Mouse (Mus musculus) liver, embryonic 14.5 days (tissue): ENCODE data around the gene Agbl4. TPM values are rescaled to one million over a fixed set of nuclear protein-coding genes. Genes with fewer than 3 reads are reported as not detected.

Experiments used
- ATAC-seq: fragments of 200-750 bp; cut with Nextera tagmentation; 2 replicates; pipeline ENCODE4 v1.8.0; 2017; ENCODE audit warnings: moderate number of reproducible peaks, mild to moderate bottlenecking, moderate library complexity; ENCODE audit not compliant: insufficient read depth
- DNase-seq, 3 experiments: peaks; one replicate each; pipeline ENCODE4 v3.0.0-alpha.2; 2012 to 2013; ENCODE audit warnings: low read depth in 3 of 3, low spot score in 3 of 3
- H3K27ac ChIP-seq: fragments of 300-500 bp; sonication (generic); 2 replicates; pipeline ENCODE4 v1.5.1; 2014; ENCODE audit warnings: moderate library complexity, mild to moderate bottlenecking, control low read depth, inconsistent platforms
- H3K27me3 ChIP-seq: fragments of 300-500 bp; sonication (generic); 2 replicates; pipeline ENCODE4 v1.6.1; 2014; ENCODE audit warnings: mild to moderate bottlenecking, low read length, moderate library complexity; ENCODE audit not compliant: control insufficient read depth, insufficient read depth
- H3K36me3 ChIP-seq: fragments of 300-500 bp; sonication (generic); replicated peaks from 2 replicates; pipeline ENCODE4 v1.6.1; 2014; ENCODE audit warnings: low read depth; ENCODE audit not compliant: control insufficient read depth, insufficient read depth
- H3K4me1 ChIP-seq, 2 experiments: fragments of 200-500 bp in 1 of 2; fragments of 300-500 bp in 1 of 2; sonication (generic) in 1 of 2; replicated peaks; 2 replicates each; pipeline ENCODE4 v1.6.1; 2012 to 2014; ENCODE audit warnings: antibody characterized with exemption in 1 of 2, inconsistent platforms in 1 of 2, low read length in 1 of 2; ENCODE audit not compliant: control insufficient read depth in 2 of 2, insufficient read depth in 2 of 2
- H3K4me2 ChIP-seq: fragments of 300-500 bp; sonication (generic); 2 replicates; pipeline ENCODE4 v1.6.1; 2014; ENCODE audit warnings: low read depth, mild to moderate bottlenecking, control low read depth, moderate library complexity
- H3K4me3 ChIP-seq, 2 experiments: fragments of 200-500 bp in 1 of 2; fragments of 300-500 bp in 1 of 2; sonication (generic) in 1 of 2; 2 replicates each; pipeline ENCODE4 v1.5.1; 2012 to 2014; ENCODE audit warnings: low read depth in 2 of 2, low read length in 2 of 2, mild to moderate bottlenecking in 2 of 2, control low read depth in 1 of 2, inconsistent platforms in 1 of 2, moderate library complexity in 1 of 2; ENCODE audit not compliant: insufficient read depth in 1 of 2
- H3K9ac ChIP-seq: fragments of 300-500 bp; sonication (generic); replicated peaks from 2 replicates; pipeline ENCODE4 v1.6.1; 2014; ENCODE audit warnings: mild to moderate bottlenecking, control low read depth, moderate library complexity
- H3K9me3 ChIP-seq: fragments of 300-500 bp; sonication (generic); 2 replicates; pipeline ENCODE4 v1.6.1; 2016; ENCODE audit warnings: low read length, mixed read lengths; ENCODE audit not compliant: control insufficient read depth
- CTCF ChIP-seq: IDR thresholded peaks from 2 replicates; pipeline ENCODE4 v1.5.1; 2016; ENCODE audit warnings: antibody characterized with exemption, low read depth, control low read depth
- EP300 ChIP-seq: IDR thresholded peaks from 2 replicates; pipeline ENCODE4 v1.6.1; 2016; ENCODE audit warnings: antibody characterized with exemption, low read depth
- WGBS: fragments of 180-500 bp; shearing (Covaris S2); extraction: QIAGEN DNeasy Blood & Tissue Kit; methylation state at CpG from one replicate; pipeline ENCODE4 v1.1.7; 2014; ENCODE audit not compliant: insufficient replicate concordance; 5-methylcytosine and 5-hydroxymethylcytosine counted together
- polyA plus RNA-seq, 2 experiments: library from polyadenylated mRNA; depleted of rRNA in 1 of 2; stranded (reverse) in 1 of 2; unstranded in 1 of 2; fragments of >200 nt; fragmentation: Nextera tagmentation in 1 of 2; extraction: Ambion mirVana in 1 of 2; gene quantifications; 2 replicates each; pipeline versions ENCODE4 v1.2.1 to v1.2.3; 2012 to 2014

Gene Agbl4
- polyA plus RNA-seq, 2 experiments = not detected

DNA sequence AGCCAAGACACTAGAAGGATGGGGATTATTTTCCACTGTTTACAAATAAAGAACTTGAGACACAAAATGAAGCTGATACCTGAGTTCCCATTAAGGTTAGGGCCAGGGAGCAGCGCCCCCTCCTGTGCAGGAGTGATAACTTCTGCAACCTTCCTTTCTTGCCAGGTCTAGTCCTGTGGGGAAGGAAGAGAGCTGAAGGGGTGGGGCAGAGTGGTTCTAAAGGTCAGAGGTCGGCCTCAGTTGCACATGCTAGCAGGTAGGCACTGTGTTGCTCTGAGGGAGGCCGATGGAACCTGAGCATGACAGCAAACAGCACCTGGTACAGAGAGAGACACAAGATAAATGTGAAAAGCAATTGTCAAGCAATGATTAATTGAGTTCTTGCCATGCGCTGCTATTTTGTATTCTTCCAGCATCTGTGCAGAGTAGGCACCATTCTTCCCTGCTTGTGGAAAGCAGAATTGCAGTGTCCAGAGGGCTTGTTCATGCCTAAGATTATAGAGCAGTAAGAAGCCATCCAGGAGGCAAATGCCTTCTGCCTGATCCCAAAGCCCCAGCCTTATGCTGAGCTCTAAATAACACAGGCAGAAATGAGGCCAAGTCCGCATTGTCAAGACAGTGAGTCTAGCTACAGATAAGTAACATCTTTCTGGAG is 1096.4 kb downstream of the Agbl4 start:
- TF ChIP-seq CTCF (peak; percentile 48), EP300 (no peak)
- DNase-seq = no peak
- H3K36me3 ChIP-seq = no peaks in the 10 kb centered on the region
- H3K9ac ChIP-seq = no peak overlapping the region
- H3K27ac ChIP-seq = no peak overlapping the region
- no peak overlapping the region for H3K4me3 ChIP-seq
- H3K4me2 ChIP-seq = no peak overlapping the region
- H3K9me3 ChIP-seq = no peaks in the 10 kb centered on the region
- no peaks in the 10 kb centered on the region for H3K27me3 ChIP-seq
- H3K4me1 ChIP-seq = peaks cover 0 to 8% of the 10 kb centered on the region in 2 experiments; a peak in 2 of 4 replicates
- ATAC-seq = no peak
- WGBS = 49% methylated on average over 5 of the region's 5 CpGs

DNA sequence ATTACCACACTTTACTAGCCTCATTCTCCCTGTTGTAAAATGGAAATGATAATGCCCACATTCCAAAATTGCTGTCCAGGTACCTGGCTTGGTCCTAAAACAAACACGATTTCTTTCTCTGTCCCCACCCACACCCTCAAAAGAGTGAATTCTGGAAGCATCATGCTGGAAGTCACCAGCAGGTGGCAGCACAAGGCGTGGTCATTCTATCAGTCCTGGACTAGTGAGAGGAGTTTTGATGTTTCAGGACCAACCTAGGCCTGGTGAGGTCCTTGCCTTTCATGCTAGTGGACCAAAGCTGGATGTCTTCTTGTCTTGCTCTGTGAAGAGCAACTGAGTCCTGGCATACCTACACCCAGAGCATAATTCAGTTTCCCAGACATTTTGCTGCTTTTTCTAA is 1098.5 kb downstream of the Agbl4 start:
- H3K4me1 ChIP-seq = peaks cover 14 to 21% of the 10 kb centered on the region in 2 experiments
- ATAC-seq = peak; percentile 44; the same call in 1 of the 2 replicates
- no peak for TF ChIP-seq EP300
- peak; percentile 93 for TF ChIP-seq CTCF

DNA sequence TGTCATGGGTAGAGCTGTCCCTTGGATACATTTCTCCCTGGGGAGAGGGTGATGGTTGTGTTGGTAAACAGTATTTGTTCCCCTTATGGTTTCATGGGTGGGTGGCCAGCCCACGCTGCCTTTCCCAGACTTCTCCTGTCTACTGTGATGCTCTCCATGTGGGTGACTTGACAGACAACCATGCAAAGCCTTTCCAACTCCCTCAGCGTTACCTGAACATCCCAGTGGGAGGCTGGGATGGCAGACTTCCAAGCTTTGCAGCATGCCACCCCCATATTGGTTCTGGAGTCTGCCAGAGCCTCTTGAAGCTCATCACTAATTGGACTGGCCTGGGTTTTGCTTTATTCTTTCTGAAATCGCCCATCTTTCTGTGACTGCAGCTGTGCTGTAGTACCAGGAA is 1101.3 kb downstream of the Agbl4 start:
- Histone ChIP-seq H3K4me1 (peaks cover 38 to 41% of the 10 kb centered on the region in 2 experiments), H3K9ac (no peak overlapping the region), H3K4me3 (no peak overlapping the region), H3K36me3 (no peaks in the 10 kb centered on the region), H3K4me2 (no peak overlapping the region), H3K27ac (no peak overlapping the region), H3K27me3 (no peaks in the 10 kb centered on the region), H3K9me3 (no peaks in the 10 kb centered on the region)
- TF ChIP-seq EP300 (no peak), CTCF (no peak)
- no peak for ATAC-seq
- 53% methylated on average over 3 of the region's 3 CpGs for WGBS
- DNase-seq = no peak

More for the DNA sequence above, 1098.5 kb downstream of the Agbl4 start:
- no peak overlapping the region for H3K27ac ChIP-seq
- DNase-seq = peak in 2 of 3 experiments; percentile 38 to 43
- 3% methylated on average over 2 of the region's 2 CpGs for WGBS
- no peak overlapping the region for H3K4me2 ChIP-seq
- no peaks in the 10 kb centered on the region for H3K27me3 ChIP-seq
- no peak overlapping the region for H3K9ac ChIP-seq
- H3K4me3 ChIP-seq = no peak overlapping the region
- no peaks in the 10 kb centered on the region for H3K36me3 ChIP-seq
- no peaks in the 10 kb centered on the region for H3K9me3 ChIP-seq

DNA sequence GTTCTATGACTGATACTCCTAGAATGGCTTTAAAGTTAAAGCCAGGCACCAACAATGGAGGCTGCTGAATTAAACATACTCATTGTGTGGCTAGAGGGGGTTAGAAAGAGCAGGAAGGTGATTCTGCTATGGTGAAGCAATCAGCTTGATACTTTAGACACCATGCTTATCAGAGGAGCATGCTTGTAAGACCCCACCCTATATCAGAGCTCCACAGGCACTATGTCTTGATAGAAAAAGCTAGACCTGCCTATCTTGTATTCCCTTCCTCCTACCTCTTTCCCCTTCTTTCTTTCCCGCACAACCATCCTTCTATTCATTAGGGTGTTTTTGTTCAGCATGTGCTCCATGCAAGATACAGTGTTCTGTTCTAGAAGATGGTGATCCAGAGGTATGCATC is 1104.0 kb downstream of the Agbl4 start:
- Histone ChIP-seq H3K27ac (peak overlapping the region; percentile 34), H3K4me1 (peaks cover 39 to 43% of the 10 kb centered on the region in 2 experiments), H3K4me3 (no peak overlapping the region), H3K27me3 (no peaks in the 10 kb centered on the region), H3K9me3 (no peaks in the 10 kb centered on the region), H3K4me2 (peak overlapping the region; percentile 62), H3K9ac (no peak overlapping the region; the same call in 1 of the 2 replicates), H3K36me3 (no peaks in the 10 kb centered on the region)
- DNase-seq = peak; percentile 26 to 60 (median 48)
- ATAC-seq = peak; percentile 81
- 6% methylated on average over 1 of the region's 1 CpGs for WGBS
- peak; percentile 86 for TF ChIP-seq EP300
- TF ChIP-seq CTCF = no peak

DNA sequence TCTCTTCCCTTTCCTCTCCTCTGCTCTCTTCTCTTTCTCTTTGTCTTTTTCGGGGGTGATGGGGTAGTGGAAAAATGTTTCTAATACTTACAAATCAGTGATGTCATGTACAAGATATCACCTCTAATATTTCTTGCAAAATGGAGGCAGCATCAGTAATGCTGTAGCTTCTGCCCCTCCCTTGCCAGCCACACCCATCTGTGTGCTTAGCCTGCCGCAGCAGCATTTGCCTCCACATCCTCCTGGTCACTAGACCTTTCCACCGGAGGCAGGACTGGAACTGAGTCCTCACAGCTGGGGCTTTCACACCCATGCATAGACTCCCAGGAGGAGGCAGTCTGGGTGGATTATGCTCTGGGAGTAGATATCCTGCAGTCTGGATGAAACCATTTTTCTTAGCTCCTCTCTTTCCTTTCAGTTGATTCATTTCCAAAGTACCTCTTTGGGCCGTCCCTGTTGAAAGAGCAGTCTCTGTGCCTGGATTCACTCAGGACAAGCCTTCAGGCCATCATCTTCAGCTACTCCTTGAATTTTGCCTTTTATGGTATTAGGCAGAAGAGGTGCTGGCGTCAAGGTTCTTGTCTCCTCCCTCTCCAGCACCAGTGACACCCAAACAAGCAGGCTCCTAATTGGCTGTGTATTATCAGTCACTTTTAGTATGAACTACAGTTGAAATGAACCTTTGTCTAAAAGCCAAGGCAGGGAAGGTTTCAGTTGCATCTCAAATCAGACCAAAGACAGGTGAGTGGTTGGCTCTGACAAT is 1105.7 kb downstream of the Agbl4 start:
- H3K9me3 ChIP-seq = no peaks in the 10 kb centered on the region
- H3K9ac ChIP-seq = peak overlapping the region; percentile 31; the same call in 1 of the 2 replicates
- peak overlapping the region; percentile 62 for H3K4me2 ChIP-seq
- WGBS = 38% methylated on average over 5 of the region's 5 CpGs
- no peak for TF ChIP-seq EP300
- no peak for TF ChIP-seq CTCF
- no peaks in the 10 kb centered on the region for H3K36me3 ChIP-seq
- peak overlapping the region; percentile 25 to 37; a peak in 2 of 4 replicates for H3K4me3 ChIP-seq
- H3K27me3 ChIP-seq = no peaks in the 10 kb centered on the region
- peak overlapping the region; percentile 51 for H3K27ac ChIP-seq
- DNase-seq = peak in 1 of 3 experiments; percentile 36
- peak; percentile 78 for ATAC-seq
- H3K4me1 ChIP-seq = peaks cover 43 to 45% of the 10 kb centered on the region in 2 experiments
